Mouse (Mus musculus) embryonic facial prominence, embryonic 10.5 days (tissue): ENCODE results near the gene Zscan26. TPM values are rescaled to one million over a fixed set of nuclear protein-coding genes. Genes with fewer than 3 reads are reported as not detected.
"Not testable (repeated sequence)": the region's sequence is repeated elsewhere in the genome, so short reads cannot be mapped to it uniquely, and the experiment has no call there.

ENCODE experiments used
- DNase-seq: peaks from one replicate; pipeline ENCODE4 v3.0.0-alpha.2; 2017; ENCODE audit warnings: low spot score
- H3K27ac ChIP-seq: fragments of 300-500 bp; sonication (generic); replicated peaks from 2 replicates; pipeline ENCODE4 v1.5.1; 2016; ENCODE audit warnings: mild to moderate bottlenecking
- H3K27me3 ChIP-seq: fragments of 300-500 bp; sonication (generic); replicated peaks from 2 replicates; pipeline ENCODE4 v1.6.1; 2016; ENCODE audit warnings: low read depth, mild to moderate bottlenecking; ENCODE audit not compliant: poor library complexity, severe bottlenecking
- H3K36me3 ChIP-seq: fragments of 300-500 bp; sonication (generic); replicated peaks from 2 replicates; pipeline ENCODE4 v1.6.1; 2016; ENCODE audit warnings: mild to moderate bottlenecking, moderate library complexity
- H3K4me1 ChIP-seq: fragments of 300-500 bp; sonication (generic); 2 replicates; pipeline ENCODE4 v1.6.1; 2016
- H3K4me3 ChIP-seq: fragments of 300-500 bp; sonication (generic); 2 replicates; pipeline ENCODE4 v1.5.1; 2016; ENCODE audit warnings: mild to moderate bottlenecking, moderate library complexity
- H3K9me3 ChIP-seq: fragments of 300-500 bp; sonication (generic); 2 replicates; pipeline ENCODE4 v1.6.1; 2016; ENCODE audit warnings: mild to moderate bottlenecking
- WGBS: fragments of 180-500 bp; shearing (Covaris S2); methylation state at CpG from one replicate; pipeline ENCODE4 v1.1.7; 2016; 5-methylcytosine and 5-hydroxymethylcytosine counted together
- microRNA counts: library from miRNA; unstranded; fragments of <30 nt; microRNA quantifications from one replicate; lab custom pipeline; 2017
- microRNA-seq: library from miRNA; unstranded; fragments of <30 nt; microRNA quantifications from one replicate; pipeline ENCODE4, GENCODE M21; 2017
- polyA plus RNA-seq: library from polyadenylated mRNA; unstranded; fragments of >200 nt; fragmentation: Nextera tagmentation; extraction: Ambion mirVana; gene quantifications from 2 replicates; pipeline ENCODE4 v1.2.1, GENCODE M21; 2016

Gene Zscan26
- polyA plus RNA-seq, 1 experiment from 2014 or later = 29.4 TPM

- not testable (repeated sequence) for DNase-seq, H3K9me3 ChIP-seq, H3K27me3 ChIP-seq, H3K4me1 ChIP-seq, H3K4me3 ChIP-seq, H3K27ac ChIP-seq
- H3K36me3 ChIP-seq = peaks cover 95% of the 10 kb centered on the region
- WGBS = 94% methylated on average over 18 of the region's 18 CpGs
Observed at GRCm38 (mm10) chr13:21396048-21396447, 57.5 kb downstream of the Zscan26 start.

- Histone ChIP-seq H3K27me3 (no peaks in the 10 kb centered on the region), H3K4me1 (peaks cover under 1% of the 10 kb centered on the region), H3K36me3 (peaks cover 96% of the 10 kb centered on the region), H3K4me3 (no peak overlapping the region), H3K27ac (no peak overlapping the region), H3K9me3 (no peaks in the 10 kb centered on the region)
- WGBS = 94% methylated on average over 6 of the region's 6 CpGs
- no peak for DNase-seq
Observed at GRCm38 (mm10) chr13:21395623-21396022, 57.9 kb downstream of the Zscan26 start.

DNA sequence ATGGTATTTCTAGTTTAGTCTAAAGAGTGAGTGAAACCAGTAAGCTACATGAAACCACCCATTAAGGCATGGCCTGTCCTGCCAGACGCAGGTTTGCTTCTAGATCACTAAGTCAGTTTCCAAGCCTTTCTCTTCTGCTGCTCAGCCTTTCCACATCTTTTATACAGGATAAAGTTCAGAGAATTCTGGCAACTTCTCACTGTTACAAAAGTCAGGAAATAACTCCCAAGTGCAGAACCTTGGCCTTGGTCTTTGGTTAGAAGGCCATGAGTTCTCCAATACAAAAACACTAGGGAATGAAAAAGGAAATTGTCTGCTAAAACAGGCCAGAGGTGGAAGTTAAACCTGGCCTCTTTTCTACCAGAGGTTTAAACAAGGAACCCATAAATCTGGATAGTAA is 58.3 kb downstream of the Zscan26 start:
- Histone ChIP-seq H3K36me3 (peaks cover 96% of the 10 kb centered on the region), H3K4me3 (no peak overlapping the region), H3K9me3 (no peaks in the 10 kb centered on the region), H3K4me1 (no peaks in the 10 kb centered on the region), H3K27me3 (no peaks in the 10 kb centered on the region), H3K27ac (no peak overlapping the region)
- no peak for DNase-seq
- WGBS = 97% methylated on average over 1 of the region's 1 CpGs

MicroRNA genes within 50 kb of the gene (microRNA counts, 519-probe panel; counts per million panel counts)
- 3,803 counts per million, percentile 75 among the panel's probes with 10 or more counts for microRNA mmu-miR-1896 (lab: Ali Mortazavi, UCI)

Small RNA genes within 50 kb of the gene (microRNA-seq; reads per million reads assigned to microRNA genes)
- gene Mir1896 (not detected), gene Mir6942 (not detected)

Other genes with a start within 250 kb of the Zscan26 start
- gene Gpx5, start 161.0 kb downstream of the Zscan26 start, polyA plus RNA-seq = not detected in 2 replicates
- 0.24 and 0.36 TPM in 2 replicates for gene Gpx6, start 141.6 kb downstream of the Zscan26 start, polyA plus RNA-seq
- gene Olfr1367, start 106.8 kb downstream of the Zscan26 start, polyA plus RNA-seq = not detected in 2 replicates
- 19.3 and 20.4 TPM in 2 replicates for gene Zscan12, start 90.9 kb downstream of the Zscan26 start, polyA plus RNA-seq
- gene Zkscan3, start 51.0 kb downstream of the Zscan26 start, polyA plus RNA-seq = 91.5 and 91.9 TPM in 2 replicates
- gene Pgbd1, start 12.7 kb downstream of the Zscan26 start, polyA plus RNA-seq = 4.2 and 4.9 TPM in 2 replicates
- 1.3 and 2.0 TPM in 2 replicates for gene Nkapl, start 14.8 kb upstream of the Zscan26 start, polyA plus RNA-seq
- gene Zkscan4, start 25.2 kb upstream of the Zscan26 start, polyA plus RNA-seq = 3.0 and 3.5 TPM in 2 replicates
- not detected in 2 replicates for gene Gm10065, start 25.7 kb upstream of the Zscan26 start, polyA plus RNA-seq
- gene AK157302, start 41.5 kb upstream of the Zscan26 start, polyA plus RNA-seq = 0.63 TPM in 1 of 2 replicates, not detected in the other
- gene Gm11273, start 47.7 kb upstream of the Zscan26 start, polyA plus RNA-seq = 4.3 and 5.3 TPM in 2 replicates
- gene Zkscan8, start 77.4 kb upstream of the Zscan26 start, polyA plus RNA-seq = 7.6 and 7.8 TPM in 2 replicates
- gene Olfr1366, start 89.1 kb upstream of the Zscan26 start, polyA plus RNA-seq = 0.11 and 0.21 TPM in 2 replicates
- gene Olfr1535, start 106.2 kb upstream of the Zscan26 start, polyA plus RNA-seq = not detected in 2 replicates
- not detected in 2 replicates for gene Olfr1364, start 128.0 kb upstream of the Zscan26 start, polyA plus RNA-seq
- gene Olfr1362, start 160.3 kb upstream of the Zscan26 start, polyA plus RNA-seq = not detected in 2 replicates
- gene Olfr11, start 188.8 kb upstream of the Zscan26 start, polyA plus RNA-seq = not detected in 2 replicates
- not detected in 2 replicates for gene Olfr1361, start 209.7 kb upstream of the Zscan26 start, polyA plus RNA-seq
- not detected in 2 replicates for gene Olfr1360, start 223.7 kb upstream of the Zscan26 start, polyA plus RNA-seq
- not detected in 2 replicates for gene Olfr1359, start 244.4 kb upstream of the Zscan26 start, polyA plus RNA-seq